Mouse (Mus musculus): ENCODE measurements around the gene Abcb9. TPM values are rescaled to one million over a fixed set of nuclear protein-coding genes. Genes with fewer than 3 reads are reported as not detected.

Gene Abcb9
- polyA plus RNA-seq, 1 experiment from 2014 or later, result 0.54 TPM

DNA sequence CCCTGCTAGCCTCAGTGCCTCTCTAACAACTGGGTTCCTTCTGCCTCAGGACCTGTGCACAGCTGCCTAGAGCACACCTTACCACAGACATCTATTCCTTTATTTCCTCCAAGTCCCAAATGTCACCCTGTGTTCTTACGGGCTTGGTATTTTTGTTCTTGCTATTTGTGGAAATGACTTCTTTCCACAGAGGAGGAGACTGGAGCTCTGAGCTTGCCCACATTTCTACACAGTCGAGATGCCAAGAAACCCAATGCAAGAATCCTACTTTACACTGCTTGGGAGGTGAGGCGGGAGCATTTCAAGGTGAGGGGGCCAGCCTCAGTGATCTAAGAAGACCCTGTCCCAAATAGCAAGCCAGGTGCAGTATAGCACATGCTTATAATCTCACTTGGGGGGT, 10.1 kb downstream of the Abcb9 start:
- no peaks in the 10 kb centered on the region for H3K36me3 ChIP-seq
- WGBS, result 86% methylated on average over 3 of the region's 3 CpGs
- H3K27ac ChIP-seq (replicated peaks), result no peak overlapping the region
- H3K9me3 ChIP-seq (replicated peaks), result no peaks in the 10 kb centered on the region
- no peak for DNase-seq (ENCODE audit: low spot score)
- no peak overlapping the region for H3K4me3 ChIP-seq
- H3K4me1 ChIP-seq, result no peaks in the 10 kb centered on the region
- no peaks in the 10 kb centered on the region for H3K27me3 ChIP-seq (ENCODE audit: low read depth, poor library complexity, severe bottlenecking)

DNA sequence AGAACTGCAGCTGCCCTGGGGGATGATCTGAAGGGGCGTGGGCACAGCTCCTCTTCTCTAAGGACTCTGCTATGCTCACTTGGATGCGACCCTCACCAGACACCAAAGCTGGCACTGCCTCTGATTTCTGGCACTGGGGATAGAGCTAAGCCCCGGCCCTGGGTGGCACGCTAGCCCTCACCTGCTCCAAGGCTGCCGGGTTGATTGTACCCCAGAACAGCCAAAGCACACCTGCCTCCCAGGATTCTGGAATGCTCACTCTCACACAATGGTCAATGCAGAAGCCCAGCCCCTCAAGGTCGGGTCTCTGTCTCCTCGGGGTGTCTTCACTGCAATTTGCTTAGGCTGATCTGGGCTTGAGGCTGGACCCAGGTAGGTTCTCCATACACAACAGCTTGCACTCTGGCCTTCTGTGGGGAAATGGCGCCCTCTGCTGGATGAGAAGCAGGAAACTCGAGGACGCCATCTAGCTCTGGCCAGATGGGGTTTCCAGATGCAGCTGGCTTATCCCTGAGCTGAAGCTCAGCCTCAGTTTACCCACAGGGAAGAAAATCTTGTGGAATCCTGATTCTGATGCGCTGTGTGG, 10.9 kb downstream of the Abcb9 start:
- no peaks in the 10 kb centered on the region for H3K27me3 ChIP-seq (ENCODE audit: low read depth, poor library complexity, severe bottlenecking)
- DNase-seq (ENCODE audit: low spot score), result peak; percentile 82
- H3K36me3 ChIP-seq, result no peaks in the 10 kb centered on the region
- H3K4me1 ChIP-seq, result no peaks in the 10 kb centered on the region
- H3K4me3 ChIP-seq, result no peak overlapping the region
- no peak overlapping the region for H3K27ac ChIP-seq (replicated peaks)
- no peaks in the 10 kb centered on the region for H3K9me3 ChIP-seq (replicated peaks)
- 41% methylated on average over 11 of the region's 11 CpGs for WGBS

DNA sequence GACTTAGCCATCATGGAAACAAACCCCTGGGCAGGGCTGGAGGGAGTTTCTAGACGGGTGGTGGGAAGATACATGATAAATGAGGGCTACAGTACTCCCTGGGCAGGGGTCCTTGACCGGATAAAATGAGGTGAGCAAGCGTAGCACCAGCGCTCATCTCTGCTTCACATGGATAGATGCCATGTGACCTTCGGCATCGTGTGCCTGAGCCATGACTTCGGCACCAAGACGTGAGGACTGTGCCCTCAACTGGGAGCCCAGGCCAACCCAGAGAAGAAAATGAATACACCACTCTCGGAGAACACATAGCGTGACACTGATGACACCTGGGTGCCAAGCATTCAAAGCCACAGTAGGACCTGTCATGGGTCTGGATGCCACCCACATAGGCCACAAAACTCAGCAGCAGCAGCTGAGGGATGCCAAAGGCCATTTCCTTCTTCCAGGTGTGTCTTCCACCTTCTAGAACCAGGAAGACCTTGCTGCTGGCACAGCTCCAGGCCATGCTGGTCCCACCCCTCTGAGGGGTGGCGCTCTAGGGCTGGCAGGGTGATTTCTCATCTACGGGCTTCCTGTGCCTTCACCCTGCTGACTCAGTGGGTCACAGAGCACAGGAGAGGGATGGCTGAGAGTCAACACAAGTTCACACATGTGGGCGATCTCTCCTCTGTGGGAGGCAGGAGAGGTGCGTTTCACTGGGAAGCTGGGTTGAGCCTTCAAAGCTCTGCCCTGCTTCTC, 11.6 kb downstream of the Abcb9 start:
- H3K9me3 ChIP-seq (replicated peaks), result no peaks in the 10 kb centered on the region
- no peaks in the 10 kb centered on the region for H3K36me3 ChIP-seq
- H3K27ac ChIP-seq (replicated peaks), result no peak overlapping the region
- H3K27me3 ChIP-seq (ENCODE audit: low read depth, poor library complexity, severe bottlenecking), result no peaks in the 10 kb centered on the region
- no peak for DNase-seq (ENCODE audit: low spot score)
- H3K4me1 ChIP-seq, result peaks cover 5% of the 10 kb centered on the region
- no peak overlapping the region for H3K4me3 ChIP-seq
- WGBS, result 85% methylated on average over 14 of the region's 14 CpGs

DNA sequence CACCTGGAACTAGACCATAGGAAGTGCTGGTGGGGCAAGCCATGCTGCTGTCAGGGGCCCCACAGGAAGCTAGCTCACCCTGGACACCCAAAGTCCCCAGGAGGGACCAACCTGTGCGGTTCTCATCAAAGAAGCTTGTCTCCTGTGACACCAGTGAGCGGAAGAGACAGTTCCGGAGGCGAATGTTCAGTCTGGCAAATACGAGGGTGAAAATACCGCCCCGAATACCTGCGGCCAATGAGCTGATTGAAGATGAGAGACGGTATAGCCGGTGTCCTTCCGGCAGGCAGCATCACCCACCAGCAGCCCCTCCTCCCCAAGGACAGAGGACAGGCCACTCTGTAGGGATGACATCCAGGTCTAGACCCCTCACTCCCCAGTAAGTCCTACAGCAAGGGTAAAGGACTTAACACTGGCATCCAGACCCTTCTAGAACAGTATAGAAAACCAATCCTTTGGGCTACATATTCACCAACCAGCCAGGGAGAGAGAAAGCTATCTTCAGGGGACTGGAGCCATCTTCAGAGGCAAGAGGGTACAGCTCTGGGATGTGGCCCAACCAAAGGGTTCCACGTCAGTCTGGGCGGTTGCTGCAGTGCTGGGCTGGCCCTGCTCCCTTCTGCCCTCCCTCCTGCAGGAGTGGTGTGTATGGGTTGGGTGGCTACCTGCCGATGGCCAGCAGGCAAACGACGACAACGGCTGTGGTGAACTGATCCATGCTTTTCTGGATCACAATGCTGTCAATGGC, 12.5 kb downstream of the Abcb9 start:
- peaks cover 13% of the 10 kb centered on the region for H3K4me1 ChIP-seq
- H3K9me3 ChIP-seq (replicated peaks), result no peaks in the 10 kb centered on the region
- WGBS, result 90% methylated on average over 17 of the region's 17 CpGs
- no peak for DNase-seq (ENCODE audit: low spot score)
- 0 out of 2 replicates have a peak overlapping the region, but pooled peaks have one; percentile 30 for H3K27ac ChIP-seq (replicated peaks)
- H3K36me3 ChIP-seq, result no peaks in the 10 kb centered on the region
- no peaks in the 10 kb centered on the region for H3K27me3 ChIP-seq (ENCODE audit: low read depth, poor library complexity, severe bottlenecking)
- H3K4me3 ChIP-seq, result no peak overlapping the region

DNA sequence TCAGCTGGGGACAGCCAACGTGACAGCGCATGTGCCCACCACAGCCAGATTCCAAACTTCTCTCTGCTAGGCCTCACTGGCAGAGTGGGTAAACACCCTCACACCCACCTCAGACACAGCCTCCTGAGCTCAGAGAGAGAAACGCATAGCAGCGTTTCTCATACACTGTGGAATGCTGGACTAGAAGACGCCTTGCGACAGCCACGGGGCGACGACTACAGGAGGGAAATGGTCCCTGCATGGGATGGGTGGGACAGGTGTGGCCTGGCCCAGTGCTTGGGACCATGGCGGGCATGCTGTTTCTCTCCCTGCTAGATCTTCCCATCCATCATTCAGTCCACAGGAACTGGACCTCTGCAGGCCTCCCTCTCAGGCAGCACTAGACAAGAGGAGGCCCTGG, 13.2 kb downstream of the Abcb9 start:
- no peak for DNase-seq (ENCODE audit: low spot score)
- Histone ChIP-seq H3K36me3 (no peaks in the 10 kb centered on the region), H3K27ac (replicated peaks) (0 out of 2 replicates have a peak overlapping the region, but pooled peaks have one; percentile 30), H3K4me3 (no peak overlapping the region), H3K4me1 (peaks cover 20% of the 10 kb centered on the region), H3K9me3 (replicated peaks) (no peaks in the 10 kb centered on the region), H3K27me3 (ENCODE audit: low read depth, poor library complexity, severe bottlenecking) (no peaks in the 10 kb centered on the region)
- WGBS, result 88% methylated on average over 10 of the region's 10 CpGs

DNA sequence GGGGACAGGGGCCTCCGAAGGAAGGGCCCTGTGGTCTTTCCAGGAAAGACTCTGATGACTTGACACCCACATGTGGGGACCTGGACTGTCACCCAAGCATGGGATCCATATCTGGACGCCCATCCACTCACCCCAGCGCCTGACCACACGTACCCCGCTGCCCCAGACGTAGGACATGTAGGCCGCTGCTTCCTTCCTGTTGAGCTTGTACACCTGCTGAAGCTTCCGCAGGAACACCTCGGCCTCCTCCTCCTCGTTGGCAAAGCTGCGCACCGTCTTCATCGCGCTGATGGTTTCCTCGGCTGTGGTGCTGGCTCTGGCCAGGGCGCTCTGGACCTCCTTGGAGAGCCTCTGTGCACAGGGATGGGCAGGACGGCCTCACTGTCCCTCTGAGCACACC, 15.7 kb downstream of the Abcb9 start:
- Histone ChIP-seq H3K36me3 (no peaks in the 10 kb centered on the region), H3K27ac (replicated peaks) (peak overlapping the region; percentile 55; the same call in 1 of the 2 replicates), H3K27me3 (ENCODE audit: low read depth, poor library complexity, severe bottlenecking) (peaks cover 11% of the 10 kb centered on the region; the same call in 1 of the 2 replicates), H3K9me3 (replicated peaks) (no peaks in the 10 kb centered on the region), H3K4me3 (no peak overlapping the region), H3K4me1 (peaks cover 36% of the 10 kb centered on the region)
- 95% methylated on average over 17 of the region's 17 CpGs for WGBS
- no peak for DNase-seq (ENCODE audit: low spot score)

DNA sequence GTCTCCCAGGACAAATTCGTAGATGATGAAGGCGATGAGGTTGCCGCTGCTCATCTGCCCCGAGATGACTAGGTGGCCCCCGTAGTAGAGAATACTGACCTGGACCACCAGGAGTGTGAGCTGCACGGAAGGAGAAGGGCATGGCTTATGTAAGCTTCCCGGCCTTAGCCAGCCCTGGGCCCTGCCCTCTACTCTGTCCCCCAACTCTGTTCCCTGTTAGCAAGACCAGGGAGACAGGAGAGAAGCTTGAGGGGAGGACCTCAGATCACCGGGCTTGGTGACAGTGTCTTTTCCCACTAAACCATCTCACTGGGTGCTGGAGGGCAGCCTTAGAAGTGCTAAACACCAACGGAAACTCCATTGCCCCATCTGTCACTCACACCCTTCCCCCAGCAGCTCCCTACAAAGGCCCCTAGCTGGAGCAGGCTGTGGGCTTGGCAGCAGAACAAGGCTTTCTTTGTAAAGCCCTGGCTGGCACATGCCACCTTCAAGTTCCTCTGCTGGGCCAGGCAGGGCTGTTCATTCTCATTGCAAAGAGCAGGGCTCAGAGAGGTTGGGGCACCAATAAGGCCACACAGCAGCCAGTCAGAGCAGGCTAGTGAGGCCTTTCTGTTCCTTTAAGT, 16.7 kb downstream of the Abcb9 start:
- no peaks in the 10 kb centered on the region for H3K9me3 ChIP-seq (replicated peaks)
- H3K27me3 ChIP-seq (ENCODE audit: low read depth, poor library complexity, severe bottlenecking), result peaks cover 11% of the 10 kb centered on the region; the same call in 1 of the 2 replicates
- peak overlapping the region; percentile 55; the same call in 1 of the 2 replicates for H3K27ac ChIP-seq (replicated peaks)
- 70% methylated on average over 9 of the region's 9 CpGs for WGBS
- H3K4me1 ChIP-seq, result peaks cover 42% of the 10 kb centered on the region
- no peak for DNase-seq (ENCODE audit: low spot score)
- no peaks in the 10 kb centered on the region for H3K36me3 ChIP-seq
- no peak overlapping the region for H3K4me3 ChIP-seq

DNA sequence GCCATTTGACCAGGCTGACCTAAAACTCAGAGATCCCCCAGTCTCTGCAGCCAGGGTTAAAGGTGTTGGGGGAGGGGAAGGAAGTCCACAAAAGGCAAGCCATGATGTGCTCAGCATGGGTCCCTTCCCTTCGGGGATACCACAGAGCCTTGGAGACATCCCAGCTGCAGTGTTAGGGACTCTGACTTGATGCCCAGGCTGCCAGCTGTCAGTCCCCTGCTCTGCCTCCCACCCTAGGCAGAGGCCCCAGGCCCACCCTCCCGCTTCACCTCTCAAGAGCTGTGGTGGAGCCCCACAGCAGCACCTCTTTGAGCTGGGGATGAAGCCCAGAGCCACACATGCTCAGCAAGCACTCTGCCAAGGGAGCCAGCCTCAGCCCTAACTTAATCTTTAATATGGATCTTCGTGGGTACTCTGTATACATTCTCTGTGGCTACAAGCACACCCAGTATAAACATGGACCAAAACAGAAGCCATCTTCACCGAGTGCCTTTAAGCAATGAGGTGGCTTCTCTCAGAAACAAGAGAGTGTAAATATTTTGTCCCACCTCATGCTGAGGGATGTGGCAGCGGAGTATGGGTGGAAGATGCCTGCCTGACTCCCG, 17.6 kb downstream of the Abcb9 start:
- H3K27ac ChIP-seq (replicated peaks), result peak overlapping the region; percentile 53
- H3K36me3 ChIP-seq, result no peaks in the 10 kb centered on the region
- WGBS, result 59% methylated on average over 6 of the region's 6 CpGs
- H3K4me1 ChIP-seq, result peaks cover 49% of the 10 kb centered on the region
- no peaks in the 10 kb centered on the region for H3K9me3 ChIP-seq (replicated peaks)
- no peak overlapping the region for H3K4me3 ChIP-seq
- no peak for DNase-seq (ENCODE audit: low spot score)
- H3K27me3 ChIP-seq (ENCODE audit: low read depth, poor library complexity, severe bottlenecking), result peaks cover 11% of the 10 kb centered on the region; the same call in 1 of the 2 replicates

DNA sequence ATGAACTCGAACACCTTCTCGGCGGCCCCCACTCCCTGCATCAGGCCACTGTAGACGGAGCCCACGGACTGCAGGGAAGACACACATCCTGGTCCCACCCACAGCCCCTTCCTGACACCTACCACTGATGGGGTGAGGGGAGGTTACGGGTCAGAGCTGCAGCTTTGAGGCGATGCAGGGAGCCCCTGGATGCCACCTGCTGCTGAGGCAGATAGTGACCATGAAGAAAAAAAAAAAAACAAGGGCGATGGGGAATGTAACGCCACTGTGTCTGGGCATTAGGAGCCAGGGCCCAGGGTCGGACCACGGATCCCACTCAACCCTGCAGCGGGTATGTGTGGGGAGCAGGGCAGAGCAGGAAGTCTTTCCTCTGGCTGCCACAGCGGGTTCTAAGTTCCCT, 18.4 kb downstream of the Abcb9 start:
- no peak for DNase-seq (ENCODE audit: low spot score)
- 80% methylated on average over 13 of the region's 13 CpGs for WGBS
- Histone ChIP-seq H3K27me3 (ENCODE audit: low read depth, poor library complexity, severe bottlenecking) (peaks cover 11% of the 10 kb centered on the region; the same call in 1 of the 2 replicates), H3K4me3 (no peak overlapping the region), H3K4me1 (peaks cover 49% of the 10 kb centered on the region), H3K27ac (replicated peaks) (peak overlapping the region; percentile 53; the same call in 1 of the 2 replicates), H3K9me3 (replicated peaks) (no peaks in the 10 kb centered on the region), H3K36me3 (no peaks in the 10 kb centered on the region)

DNA sequence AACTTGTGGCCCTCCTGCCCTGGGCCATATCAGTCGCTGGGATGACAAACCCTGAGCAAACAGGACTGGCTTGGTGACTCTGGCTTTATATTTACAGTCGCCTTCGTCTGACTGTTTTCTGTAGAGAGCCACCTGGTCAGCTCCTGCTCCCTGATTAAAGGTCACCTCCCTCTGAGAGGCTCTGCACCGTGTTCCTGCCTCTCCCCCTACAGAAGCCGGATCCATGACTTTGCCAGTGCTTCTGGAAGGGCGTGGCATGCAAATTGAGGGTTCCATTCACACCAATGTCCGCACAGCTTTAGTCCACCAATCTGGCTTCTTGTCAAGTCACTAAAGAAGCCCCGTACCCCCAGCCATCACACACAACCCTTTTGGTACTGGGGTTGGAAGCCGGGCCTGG, 19.0 kb downstream of the Abcb9 start:
- no peaks in the 10 kb centered on the region for H3K36me3 ChIP-seq
- peaks cover 11% of the 10 kb centered on the region; the same call in 1 of the 2 replicates for H3K27me3 ChIP-seq (ENCODE audit: low read depth, poor library complexity, severe bottlenecking)
- H3K27ac ChIP-seq (replicated peaks), result no peak overlapping the region; the same call in 1 of the 2 replicates
- no peaks in the 10 kb centered on the region for H3K9me3 ChIP-seq (replicated peaks)
- H3K4me3 ChIP-seq, result no peak overlapping the region
- DNase-seq (ENCODE audit: low spot score), result no peak
- 57% methylated on average over 9 of the region's 9 CpGs for WGBS
- H3K4me1 ChIP-seq, result peaks cover 54% of the 10 kb centered on the region

DNA sequence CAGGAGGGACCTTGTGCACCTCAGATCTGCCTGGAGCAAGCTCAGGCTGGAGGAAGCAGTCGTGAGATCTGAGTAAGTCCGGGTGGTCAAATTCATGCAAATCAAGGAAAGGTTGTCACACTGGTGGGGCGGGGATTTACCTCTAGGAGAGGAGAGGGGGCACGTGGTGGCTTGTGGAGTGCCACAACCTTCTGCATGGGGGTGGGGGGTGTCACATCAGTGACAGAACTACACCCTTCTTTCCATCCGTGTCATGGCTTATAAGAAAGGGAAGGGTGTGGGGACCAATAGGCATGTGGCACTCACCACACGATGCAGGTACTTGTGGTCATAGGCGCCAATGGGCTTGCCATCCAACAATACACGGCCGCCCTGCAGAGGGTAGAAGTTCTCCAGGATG, 19.9 kb downstream of the Abcb9 start:
- H3K27ac ChIP-seq (replicated peaks), result no peak overlapping the region

DNA sequence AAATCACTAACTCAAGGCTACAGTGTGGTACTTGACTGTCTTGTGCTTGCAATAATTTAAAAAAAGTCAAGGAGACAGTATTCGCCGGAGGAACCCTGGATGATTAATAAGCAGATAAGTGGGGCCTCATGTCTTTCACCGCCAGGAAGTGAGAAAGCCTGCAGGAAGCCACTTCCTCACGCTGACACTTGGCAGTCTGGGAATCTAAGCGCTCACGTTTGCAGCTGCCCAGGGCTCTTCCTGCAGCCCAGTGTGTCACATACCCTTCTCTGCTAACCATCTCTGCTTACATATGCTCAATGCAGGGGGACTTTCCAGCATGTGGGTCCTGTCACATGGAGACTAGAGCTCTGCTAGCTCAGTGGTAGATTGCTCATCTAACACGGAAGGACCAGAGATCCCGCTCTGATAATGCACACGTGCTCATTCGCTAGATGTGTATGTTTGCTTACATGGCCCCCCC, 20.7 kb downstream of the Abcb9 start:
- H3K9me3 ChIP-seq (replicated peaks), result no peaks in the 10 kb centered on the region
- H3K27me3 ChIP-seq (ENCODE audit: low read depth, poor library complexity, severe bottlenecking), result peaks cover 11% of the 10 kb centered on the region; the same call in 1 of the 2 replicates
- peaks cover 56% of the 10 kb centered on the region for H3K4me1 ChIP-seq
- H3K36me3 ChIP-seq, result no peaks in the 10 kb centered on the region
- H3K4me3 ChIP-seq, result no peak overlapping the region
- 80% methylated on average over 10 of the region's 10 CpGs for WGBS
- DNase-seq (ENCODE audit: low spot score), result no peak
- H3K27ac ChIP-seq (replicated peaks), result no peak overlapping the region

More for the DNA sequence above, 19.9 kb downstream of the Abcb9 start:
- Histone ChIP-seq H3K4me3 (no peak overlapping the region), H3K9me3 (replicated peaks) (no peaks in the 10 kb centered on the region), H3K36me3 (no peaks in the 10 kb centered on the region), H3K4me1 (peaks cover 56% of the 10 kb centered on the region), H3K27me3 (ENCODE audit: low read depth, poor library complexity, severe bottlenecking) (peaks cover 11% of the 10 kb centered on the region; the same call in 1 of the 2 replicates)
- no peak for DNase-seq (ENCODE audit: low spot score)
- 80% methylated on average over 9 of the region's 9 CpGs for WGBS
